Mouse (Mus musculus) embryonic fibroblast, embryonic 13.5 days (primary cell): Measurements from ENCODE around the gene Tmx1. TPM values are rescaled to one million over a fixed set of nuclear protein-coding genes. Genes with fewer than 3 reads are reported as not detected.

ENCODE experiments used
- H3K27ac ChIP-seq: 2 replicates; pipeline ENCODE4 v1.5.1; 2012; ENCODE audit warnings: low read length, control low read depth, inconsistent platforms; ENCODE audit not compliant: insufficient read depth
- H3K4me1 ChIP-seq: 2 replicates; pipeline ENCODE4 v1.6.1; 2011; ENCODE audit warnings: low read length; ENCODE audit not compliant: control insufficient read depth, insufficient read depth
- H3K4me3 ChIP-seq: 2 replicates; pipeline ENCODE4 v1.5.1; 2011; ENCODE audit warnings: mild to moderate bottlenecking, control low read depth, low read length; ENCODE audit not compliant: insufficient read depth
- CTCF ChIP-seq: IDR thresholded peaks from 2 replicates; pipeline ENCODE4 v1.5.1; 2011; ENCODE audit warnings: mild to moderate bottlenecking, control low read depth, low read length, moderate library complexity, borderline replicate concordance; ENCODE audit not compliant: insufficient read depth
- POLR2A ChIP-seq: IDR thresholded peaks from 2 replicates; pipeline ENCODE4 v1.6.1; 2011; ENCODE audit warnings: low read depth, mild to moderate bottlenecking, control low read depth, low read length, moderate library complexity
- polyA plus RNA-seq: library from polyadenylated mRNA; stranded (reverse); fragments of >200 nt; gene quantifications from 2 replicates; pipeline ENCODE4 v1.2.4, GENCODE M21; 2011; ENCODE audit warnings: low read depth; ENCODE audit not compliant: missing spikeins, insufficient read length

Gene Tmx1
- polyA plus RNA-seq, 1 experiment: 89.2 TPM

GRCm38 (mm10) chr12:70430307-70430950 lies 22.5 kb upstream of the Tmx1 start:
- Histone ChIP-seq H3K4me3 (no peak overlapping the region), H3K27ac (no peak overlapping the region), H3K4me1 (no peaks in the 10 kb centered on the region)
- TF ChIP-seq CTCF (no peak), POLR2A (no peak)

GRCm38 (mm10) chr12:70431428-70431827 lies 21.5 kb upstream of the Tmx1 start:
- no peak overlapping the region for H3K4me3 ChIP-seq
- no peak for TF ChIP-seq CTCF
- no peak for TF ChIP-seq POLR2A
- no peak overlapping the region for H3K27ac ChIP-seq
- H3K4me1 ChIP-seq: no peaks in the 10 kb centered on the region

GRCm38 (mm10) chr12:70449961-70450360 lies 2.9 kb upstream of the Tmx1 start:
- Histone ChIP-seq H3K4me1 (peaks cover 2% of the 10 kb centered on the region; the same call in 1 of the 2 replicates), H3K27ac (no peak overlapping the region), H3K4me3 (no peak overlapping the region)
- TF ChIP-seq CTCF (no peak), POLR2A (no peak)

GRCm38 (mm10) chr12:70451533-70451932 lies 1.4 kb upstream of the Tmx1 start:
- peaks cover 2% of the 10 kb centered on the region; the same call in 1 of the 2 replicates for H3K4me1 ChIP-seq
- H3K4me3 ChIP-seq: no peak overlapping the region
- TF ChIP-seq CTCF (no peak), POLR2A (no peak)
- no peak overlapping the region for H3K27ac ChIP-seq

GRCm38 (mm10) chr12:70452143-70452542 lies 752 bp upstream of the Tmx1 start:
- H3K4me3 ChIP-seq: no peak overlapping the region
- no peak for TF ChIP-seq CTCF
- TF ChIP-seq POLR2A: no peak
- no peak overlapping the region for H3K27ac ChIP-seq
- H3K4me1 ChIP-seq: peaks cover 2% of the 10 kb centered on the region; the same call in 1 of the 2 replicates

GRCm38 (mm10) chr12:70455226-70455625 lies 2.3 kb downstream of the Tmx1 start:
- H3K4me1 ChIP-seq: peaks cover 2% of the 10 kb centered on the region; the same call in 1 of the 2 replicates
- no peak overlapping the region for H3K4me3 ChIP-seq
- no peak overlapping the region for H3K27ac ChIP-seq
- TF ChIP-seq POLR2A (no peak), CTCF (no peak)

GRCm38 (mm10) chr12:70459546-70459945 lies 6.7 kb downstream of the Tmx1 start:
- Histone ChIP-seq H3K27ac (no peak overlapping the region), H3K4me1 (no peaks in the 10 kb centered on the region), H3K4me3 (no peak overlapping the region)
- TF ChIP-seq CTCF (no peak), POLR2A (no peak)

GRCm38 (mm10) chr12:70464016-70464415 lies 11.1 kb downstream of the Tmx1 start:
- no peak overlapping the region for H3K27ac ChIP-seq
- TF ChIP-seq CTCF (no peak), POLR2A (no peak)
- H3K4me3 ChIP-seq: no peak overlapping the region
- no peaks in the 10 kb centered on the region; the same call in 1 of the 2 replicates for H3K4me1 ChIP-seq

GRCm38 (mm10) chr12:70475336-70475735 lies 22.4 kb downstream of the Tmx1 start:
- no peak overlapping the region for H3K4me3 ChIP-seq
- TF ChIP-seq POLR2A (no peak), CTCF (no peak)
- H3K4me1 ChIP-seq: no peaks in the 10 kb centered on the region
- H3K27ac ChIP-seq: no peak overlapping the region

- Histone ChIP-seq H3K27ac (no peak overlapping the region), H3K4me3 (no peak overlapping the region), H3K4me1 (no peaks in the 10 kb centered on the region)
- no peak for TF ChIP-seq POLR2A
Observed at GRCm38 (mm10) chr12:70476884-70477576, 24.1 kb downstream of the Tmx1 start.
